In the genomic region with DNA sequence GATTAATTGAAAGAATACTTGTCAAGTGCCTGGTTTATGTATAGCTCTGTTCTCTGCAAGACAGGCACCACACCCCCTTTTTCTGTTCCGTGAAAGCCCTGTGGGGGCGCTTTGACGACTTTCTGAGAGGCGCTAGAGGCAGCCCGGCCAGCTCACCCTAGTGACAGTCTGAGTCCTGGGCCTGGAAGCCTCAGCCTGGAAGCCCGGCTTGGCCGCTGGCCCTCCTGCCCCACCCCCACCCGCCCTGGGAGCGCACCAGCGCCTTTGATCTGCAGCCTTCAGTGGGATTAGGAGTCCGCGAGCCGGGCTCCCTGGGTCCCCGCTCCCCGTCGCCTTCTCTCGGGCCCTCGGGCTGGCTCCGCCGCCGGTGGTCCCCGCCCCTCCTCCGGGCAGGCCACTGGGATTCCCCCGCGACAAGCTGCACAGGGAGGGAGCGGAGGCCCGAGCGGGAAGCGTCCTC, we compare ENCODE assay signal across 9 mouse cellular contexts. TPM values are rescaled to one million over a fixed set of nuclear protein-coding genes. Genes with fewer than 3 reads are reported as not detected.
DNase-seq lines count a peak whose midpoint lies in the region; ATAC-seq and TF ChIP-seq lines count a peak whose summit lies in the region.
"Had no signal": no experiment of that assay in that cellular context is flagged by ENCODE, and none has a peak within 500 bp of the region (broad histone marks: within the 10 kb centered on the region; RNA-seq: fewer than 3 reads in every experiment).

No protein-coding gene starts in this region.

- H3K9me3 ChIP-seq in embryonic facial prominence, embryonic 14.5 days (ENCODE audit: control insufficient read depth, low read length), result no peaks in the 10 kb centered on the region
- no peaks in the 10 kb centered on the region for H3K9me3 ChIP-seq in heart, embryonic 10.5 days
- H3K9me3 ChIP-seq in limb, embryonic 12.5 days, result no peaks in the 10 kb centered on the region
- H3K9me3 ChIP-seq in midbrain, embryonic 14.5 days (ENCODE audit: control insufficient read depth, low read length), result no peaks in the 10 kb centered on the region
- H3K9me3 ChIP-seq: G1E had no signal

- ATAC-seq in embryonic facial prominence, embryonic 14.5 days (ENCODE audit: low read depth), result peak; percentile 87
- peak; percentile 63 for ATAC-seq in limb, embryonic 12.5 days (ENCODE audit: insufficient number of reproducible peaks, insufficient read depth, low FRiP score, low TSS enrichment, low read depth)
- ATAC-seq in midbrain, embryonic 14.5 days (ENCODE audit: low FRiP score, low TSS enrichment), result peak; percentile 86

- peak overlapping the region; percentile 70 for H3K9ac ChIP-seq in embryonic facial prominence, embryonic 14.5 days (ENCODE audit: low read depth, low read length)
- peak overlapping the region; percentile 65 for H3K9ac ChIP-seq in limb, embryonic 12.5 days (replicated peaks)
- H3K9ac ChIP-seq in midbrain, embryonic 14.5 days (replicated peaks; ENCODE audit: low read length), result peak overlapping the region; percentile 48

- no peaks in the 10 kb centered on the region for H3K27me3 ChIP-seq in embryonic facial prominence, embryonic 14.5 days (replicated peaks; ENCODE audit: control insufficient read depth, insufficient read depth, low read length)
- H3K27me3 ChIP-seq in heart, embryonic 10.5 days (ENCODE audit: insufficient read depth, poor library complexity, severe bottlenecking), result peaks cover 44% of the 10 kb centered on the region
- no peaks in the 10 kb centered on the region for H3K27me3 ChIP-seq in limb, embryonic 12.5 days
- peaks cover 27% of the 10 kb centered on the region for H3K27me3 ChIP-seq in midbrain, embryonic 14.5 days (ENCODE audit: control insufficient read depth, insufficient read depth, low read length)

- H3K4me2 ChIP-seq in embryonic facial prominence, embryonic 14.5 days (ENCODE audit: low read depth, low read length), result peak overlapping the region; percentile 92
- peak overlapping the region; percentile 89 for H3K4me2 ChIP-seq in limb, embryonic 12.5 days
- H3K4me2 ChIP-seq in midbrain, embryonic 14.5 days (ENCODE audit: low read length), result peak overlapping the region; percentile 86

- 1% methylated on average over 29 of the region's 29 CpGs for WGBS in bone marrow, adult 2 months
- under 1% methylated on average over 27 of the region's 29 CpGs for WGBS in embryonic facial prominence, embryonic 14.5 days
- under 1% methylated on average over 27 of the region's 29 CpGs for WGBS in heart, embryonic 10.5 days
- under 1% methylated on average over 29 of the region's 29 CpGs for WGBS in limb, embryonic 12.5 days
- whole genome bisulfite sequencing in midbrain, embryonic 14.5 days, result under 1% methylated on average over 29 of the region's 29 CpGs

- H3K4me1 ChIP-seq in bone marrow, adult 2 months (ENCODE audit: control insufficient read depth, insufficient read depth, low read length), result no peaks in the 10 kb centered on the region
- H3K4me1 ChIP-seq in embryonic facial prominence, embryonic 14.5 days (ENCODE audit: control insufficient read depth, insufficient read depth, low read length), result peaks cover 62% of the 10 kb centered on the region
- H3K4me1 ChIP-seq in heart, embryonic 10.5 days, result peaks cover 66% of the 10 kb centered on the region
- peaks cover 91% of the 10 kb centered on the region for H3K4me1 ChIP-seq in limb, embryonic 12.5 days (replicated peaks)
- peaks cover 32% of the 10 kb centered on the region for H3K4me1 ChIP-seq in midbrain, embryonic 14.5 days (ENCODE audit: control insufficient read depth, insufficient read depth, low read length)

- H3K4me3 ChIP-seq in bone marrow, adult 2 months (replicated peaks; ENCODE audit: control insufficient read depth, low read depth, low read length), result no peak overlapping the region
- peak overlapping the region; percentile 43 for H3K4me3 ChIP-seq in embryonic facial prominence, embryonic 14.5 days (ENCODE audit: low read depth, low read length)
- peak overlapping the region; percentile 65 for H3K4me3 ChIP-seq in heart, embryonic 10.5 days
- peak overlapping the region; percentile 43 for H3K4me3 ChIP-seq in limb, embryonic 12.5 days (replicated peaks)
- H3K4me3 ChIP-seq in midbrain, embryonic 14.5 days (replicated peaks; ENCODE audit: low read depth, low read length), result peak overlapping the region; percentile 39

- peak; percentile 41 to 57 for DNase-seq in B cell, adult 2 months
- peak; percentile 94 for DNase-seq in embryonic facial prominence, embryonic 14.5 days (ENCODE audit: low spot score)
- DNase-seq in heart, embryonic 10.5 days (ENCODE audit: low spot score), result peak; percentile 95
- peak; percentile 85 for DNase-seq in kidney, adult 9 months
- peak; percentile 91 for DNase-seq in midbrain, embryonic 14.5 days
- DNase-seq in spleen, postnatal 10 days (ENCODE audit: low spot score in 2 of 2), result peak; percentile 32 to 70

- no peak for TF ChIP-seq POLR2A in bone marrow, adult 2 months (IDR thresholded peaks at IDR 0.05; ENCODE audit: borderline replicate concordance, control insufficient read depth, low read depth, low read length)

- H3K27ac ChIP-seq in bone marrow, adult 2 months (ENCODE audit: control insufficient read depth, insufficient read depth, low read depth, low read length, poor library complexity), result no peak overlapping the region
- H3K27ac ChIP-seq in embryonic facial prominence, embryonic 14.5 days (replicated peaks; ENCODE audit: low read depth, low read length), result peak overlapping the region; percentile 89
- peak overlapping the region; percentile 90 for H3K27ac ChIP-seq in heart, embryonic 10.5 days
- peak overlapping the region; percentile 87 for H3K27ac ChIP-seq in limb, embryonic 12.5 days
- no peak overlapping the region for H3K27ac ChIP-seq in midbrain, embryonic 14.5 days (replicated peaks; ENCODE audit: low read depth, low read length)

- H3K36me3 ChIP-seq in embryonic facial prominence, embryonic 14.5 days (ENCODE audit: control insufficient read depth, insufficient read depth, low read length), result no peaks in the 10 kb centered on the region
- H3K36me3 ChIP-seq in heart, embryonic 10.5 days, result no peaks in the 10 kb centered on the region
- H3K36me3 ChIP-seq in limb, embryonic 12.5 days, result no peaks in the 10 kb centered on the region
- H3K36me3 ChIP-seq in midbrain, embryonic 14.5 days (ENCODE audit: control insufficient read depth, insufficient read depth, low read length), result no peaks in the 10 kb centered on the region
- H3K36me3 ChIP-seq: G1E had no signal

- TF ChIP-seq CTCF in bone marrow, adult 2 months (IDR thresholded peaks at IDR 0.05; ENCODE audit: control insufficient read depth, insufficient read depth, low read length), result peak; percentile 21; the same call in 1 of the 2 replicates

RNA-seq across cellular contexts. Expression of a gene that starts 41.4 kb away (rescaled TPM):
- 0.41 and 1.4 TPM in 2 replicates for polyA plus RNA-seq in bone marrow, adult 2 months (2011; ENCODE audit: insufficient read depth, insufficient read length, low replicate concordance, missing spikeins)
- 28.4 and 31.8 TPM in 2 replicates for polyA plus RNA-seq in embryonic facial prominence, embryonic 14.5 days (2014; fragmentation: Nextera tagmentation; extraction: Ambion mirVana)
- 24.5 and 25.3 TPM in 2 replicates for polyA plus RNA-seq in heart, embryonic 10.5 days (2016; fragmentation: Nextera tagmentation; extraction: Ambion mirVana)
- 55.4 and 62.7 TPM in 2 replicates for polyA plus RNA-seq in limb, embryonic 12.5 days (2016; fragmentation: Nextera tagmentation; extraction: Ambion mirVana)
- 12.3 and 14.0 TPM in 2 replicates for polyA plus RNA-seq in midbrain, embryonic 14.5 days (2014; fragmentation: Nextera tagmentation; extraction: Ambion mirVana)
- polyA plus RNA-seq: G1E had no signal

Comparison
In these comparisons a context has a peak if more than half of its experiments do, and no peak if none do; other contexts are left out.
1. H3K27ac ChIP-seq: peak in embryonic facial prominence, embryonic 14.5 days (single experiment), heart, embryonic 10.5 days (single experiment) and limb, embryonic 12.5 days (single experiment); none in bone marrow, adult 2 months (single experiment) and midbrain, embryonic 14.5 days (single experiment).
2. Peak in every context shown above with its lines, with median percentiles within 50 percentile points of each other: DNase-seq, ATAC-seq, H3K4me2 ChIP-seq and H3K9ac ChIP-seq.